17 mouse cellular contexts compared by ENCODE assay signal in the genomic region with DNA sequence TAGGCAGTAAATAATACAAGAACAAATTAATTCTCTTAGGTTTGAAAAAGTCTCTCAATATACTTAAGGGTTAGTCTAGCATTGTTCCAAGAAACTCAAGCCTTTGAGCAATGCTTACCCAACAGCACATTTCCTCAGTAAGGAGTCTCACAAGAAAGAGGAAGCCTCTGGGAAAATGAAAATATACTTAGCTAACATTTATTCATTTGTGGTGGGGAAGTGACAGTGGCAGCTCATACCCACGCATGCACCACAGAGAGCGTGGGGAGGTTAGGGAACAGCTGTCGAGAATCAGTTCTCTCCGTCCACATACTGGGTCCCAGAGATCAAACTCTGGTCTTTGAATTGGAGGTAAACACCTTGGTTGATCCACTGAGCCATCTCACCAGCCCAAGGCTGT.
DNase-seq lines count a peak whose midpoint lies in the region; ATAC-seq and TF ChIP-seq lines count a peak whose summit lies in the region.
"Had no signal": no experiment of that assay in that cellular context is flagged by ENCODE, and none has a peak within 500 bp of the region (broad histone marks: within the 10 kb centered on the region; RNA-seq: fewer than 3 reads in every experiment).

No protein-coding gene starts in this region.

- no peak for TF ChIP-seq CTCF in layer of hippocampus, adult 2 months (conservative IDR thresholded peaks at IDR 0.05)

- DNase-seq in layer of hippocampus, adult 2 months (ENCODE audit: low spot score in 2 of 2) = no peak
- no peak for DNase-seq in layer of hippocampus, postnatal 25 days (ENCODE audit: extremely low spot score in 1 of 2, low spot score in 1 of 2)
- peak; percentile 32 for DNase-seq in lung, postnatal 36 days
- no peak for DNase-seq in lung, postnatal 4 days
- DNase-seq: adrenal gland, adult 2 months; adrenal gland, postnatal 36 days; cerebellum, adult 11 months; cerebellum, adult 8-10 months; cerebellum, postnatal 14 days; gastrocnemius, postnatal 14 days had no signal

- peak; percentile 91 for ATAC-seq in common myeloid progenitor, adult 5-6 weeks (replicated peaks; ENCODE audit: low read depth, poor library complexity, severe bottlenecking)
- ATAC-seq in hematopoietic stem cell, adult 5-6 weeks (replicated peaks in 1 of 2; ENCODE audit: insufficient read depth in 1 of 2, low FRiP score in 2 of 2, low TSS enrichment in 1 of 2, low read depth in 1 of 2, poor library complexity in 2 of 2, severe bottlenecking in 2 of 2) = peak; percentile 87 to 91
- ATAC-seq in cerebellum, adult (ENCODE audit: insufficient number of reproducible peaks, low FRiP score, low TSS enrichment) = no peak
- ATAC-seq: forebrain, embryonic 15.5 days had no signal

- H3K4me3 ChIP-seq in layer of hippocampus, adult 2 months = no peak overlapping the region
- H3K4me3 ChIP-seq: embryonic facial prominence, embryonic 12.5 days; forebrain, embryonic 15.5 days; heart, embryonic 12.5 days had no signal

- H3K27ac ChIP-seq in layer of hippocampus, adult 2 months = peak overlapping the region; percentile 61
- H3K27ac ChIP-seq: embryonic facial prominence, embryonic 12.5 days; forebrain, embryonic 15.5 days; hindbrain, postnatal 0 days had no signal
